Mouse (Mus musculus) heart, adult 8-10 months (tissue): ENCODE data around the gene Tceal5. TPM values are rescaled to one million over a fixed set of nuclear protein-coding genes. Genes with fewer than 3 reads are reported as not detected.

Experiments
- DNase-seq: peaks from one replicate; pipeline ENCODE4 v3.0.0; 2022; ENCODE audit warnings: low spot score
- microRNA-seq: library from miRNA; unstranded; fragments of <30 nt; microRNA quantifications from one replicate; pipeline ENCODE4 v1.2.0, GENCODE M21; 2022
- total RNA-seq, 4 experiments: library from RNA; stranded (reverse); gene quantifications; 2 replicates each; pipeline ENCODE4 v1.2.4; 2022

Gene Tceal5
- total RNA-seq, 4 experiments from 2014 or later, result not detected

DNA sequence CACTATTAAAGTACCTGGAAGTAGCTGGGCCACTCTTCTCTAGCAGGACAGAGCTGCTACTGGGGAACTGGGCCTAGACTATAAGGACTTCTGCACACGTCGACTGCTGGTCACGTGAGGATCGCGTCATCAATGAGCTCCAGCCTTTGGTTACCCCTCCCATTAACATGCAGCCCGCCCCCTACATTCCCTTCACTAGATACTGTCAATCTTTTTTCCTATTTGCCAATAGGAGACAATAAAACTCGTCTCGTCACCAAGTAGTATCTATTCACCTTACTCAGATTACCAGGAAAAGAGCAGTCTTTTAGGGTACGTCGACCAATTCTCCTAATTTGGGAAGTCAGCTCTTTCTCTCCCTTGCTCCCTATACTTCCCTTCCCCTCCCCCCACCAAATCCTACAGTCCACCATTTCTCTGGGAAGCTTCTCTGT is 31.5 kb downstream of the Tceal5 start, which contains the start of gene Tceal8:
Tceal8 (minus strand) TSS at position 225 of the 434 bp plus-strand sequence.
- DNase-seq, result peak; percentile 72

DNA sequence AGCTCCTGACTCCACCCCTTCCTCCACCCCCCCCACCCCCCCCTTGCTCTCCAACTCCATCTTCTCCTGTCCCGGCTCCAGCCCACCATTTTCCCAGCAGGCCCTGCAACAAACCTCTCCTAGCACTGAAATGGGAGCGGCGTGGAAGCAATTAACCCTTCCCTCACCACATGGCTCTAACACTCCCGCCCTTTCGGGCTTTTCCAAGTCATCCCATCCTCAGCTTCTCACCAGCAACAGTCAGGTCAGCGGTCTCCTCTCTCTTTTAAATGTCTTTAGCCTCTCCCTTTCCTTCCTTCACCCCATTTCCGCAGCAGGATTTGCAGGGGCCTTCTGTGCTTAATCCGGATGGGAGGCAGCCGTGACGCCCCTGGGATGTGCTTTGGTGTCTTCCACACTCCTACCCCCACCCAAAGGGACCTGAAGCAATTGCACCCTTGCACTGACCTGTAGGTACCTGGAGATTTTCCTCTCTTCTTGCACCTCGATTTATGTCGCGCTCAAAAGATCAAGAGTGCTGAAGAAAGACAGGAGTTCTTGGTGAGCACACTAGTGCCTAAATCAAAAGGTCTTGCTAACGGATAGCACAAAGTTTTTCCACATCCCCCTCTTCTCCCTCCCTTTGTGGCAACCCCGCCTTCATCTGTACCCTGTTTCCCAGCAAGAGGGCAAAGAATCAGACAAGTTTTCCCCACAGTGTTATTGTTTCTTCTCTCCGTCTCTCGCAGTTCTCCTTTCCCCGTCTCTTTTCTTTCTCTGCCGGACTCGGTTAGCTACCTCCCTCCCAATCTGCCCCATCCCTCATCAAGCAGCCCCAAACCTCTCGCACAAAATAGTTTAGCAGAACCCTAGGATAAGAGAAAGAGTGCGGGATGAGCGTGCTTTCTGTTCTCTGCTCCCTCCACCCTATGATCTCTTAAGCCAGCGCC is 32.2 kb downstream of the Tceal5 start:
- peak; percentile 20 for DNase-seq

DNA sequence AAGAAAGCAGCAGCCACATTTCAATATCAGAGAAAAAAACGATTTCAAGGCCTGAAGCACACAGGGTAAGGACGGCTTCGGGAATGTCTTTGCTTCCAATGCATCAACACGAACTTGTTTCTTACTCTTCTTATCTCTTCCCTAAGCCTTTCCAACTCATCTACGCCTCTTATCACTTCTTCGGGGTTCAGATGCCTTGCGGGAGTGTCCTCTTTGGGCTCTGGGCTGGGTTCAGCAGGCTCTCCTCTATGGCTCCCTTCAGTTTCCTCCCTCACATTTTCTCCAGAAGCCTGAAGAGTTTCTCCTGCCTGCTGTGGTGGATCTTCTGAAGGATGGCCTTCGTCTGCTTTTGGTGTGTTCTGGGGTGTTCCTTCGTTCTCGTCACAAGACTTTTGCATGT is 33.1 kb downstream of the Tceal5 start:
- peak; percentile 1 for DNase-seq

Small RNA genes within 50 kb of the gene (microRNA-seq; reads per million reads assigned to microRNA genes)
- gene Mir6383, result not detected

Other genes starting within 250 kb of the Tceal5 start
- 1 to 10 TPM in 2 of 4 experiments, under 1 TPM in 2; 0.43 to 1.2 (median 0.91) TPM for gene Arxes2, start 210.1 kb downstream of the Tceal5 start, total RNA-seq
- under 1 TPM in 3 of 4 experiments, not detected in 1; 0.20 to 0.50 (median 0.22) TPM for gene Arxes1, start 170.5 kb downstream of the Tceal5 start, total RNA-seq
- not detected for gene Bex2, start 135.6 kb downstream of the Tceal5 start, total RNA-seq
- gene Nxf3, start 118.6 kb downstream of the Tceal5 start, total RNA-seq, result under 1 TPM in 1 of 4 experiments, not detected in 3; 0.08 TPM
- gene Bex4, start 64.9 kb downstream of the Tceal5 start, total RNA-seq, result 1 to 10 TPM in 2 of 4 experiments, under 1 TPM in 1, not detected in 1; 0.88 to 1.5 (median 1.5) TPM
- gene Tceal8, start 31.5 kb downstream of the Tceal5 start, total RNA-seq, result 10 to 100 TPM in 3 of 4 experiments, 1 to 10 TPM in 1; 7.5 to 15.7 (median 13.2) TPM
- 1 to 10 TPM in 1 of 4 experiments, under 1 TPM in 2, not detected in 1; 0.75 to 1.0 (median 0.97) TPM for gene Tceal7, start 10.9 kb upstream of the Tceal5 start, total RNA-seq
- gene Bex1, start 11.6 kb upstream of the Tceal5 start, total RNA-seq, result 1 to 10 TPM; 1.7 to 5.2 (median 2.7) TPM
- 10 to 100 TPM; 14.8 to 24.2 (median 19.7) TPM for gene Tceal9, start 41.2 kb upstream of the Tceal5 start, total RNA-seq
- 10 to 100 TPM in 1 of 4 experiments, 1 to 10 TPM in 3; 3.8 to 10.3 (median 6.9) TPM for gene Bex3, start 66.4 kb upstream of the Tceal5 start, total RNA-seq